Mouse (Mus musculus): ENCODE data around the gene Dcx. TPM values are rescaled to one million over a fixed set of nuclear protein-coding genes. Genes with fewer than 3 reads are reported as not detected.

Gene Dcx
- total RNA-seq (2021) = not detected
- long read RNA-seq, experiment 1 = 0 reads
- long read RNA-seq, experiment 2 = 0 reads

- no peak for TF ChIP-seq CTCF (IDR thresholded peaks at IDR 0.05)
- intact Hi-C loops (cut with DNase I) = no loop called here
- DNase-seq = no peak
- Histone ChIP-seq H3K27ac (no peak within 1 kb of the TSS), H3K4me3 (no peak within 1 kb of the TSS)
Measured at GRCm38 (mm10) chrX:143932958-143933357, at the start of gene Dcx. TSS of gene Dcx (minus strand) at chrX:143933311.

- no peak for TF ChIP-seq CTCF (IDR thresholded peaks at IDR 0.05)
- Histone ChIP-seq H3K4me3 (no peak overlapping the region), H3K27ac (no peak overlapping the region)
- no peak for DNase-seq
- intact Hi-C loops (cut with DNase I) = no loop called here
Measured at GRCm38 (mm10) chrX:143966249-143966648, 33.1 kb upstream of the Dcx start.

- no peak overlapping the region for H3K27ac ChIP-seq
- TF ChIP-seq CTCF (IDR thresholded peaks at IDR 0.05) = no peak
- DNase-seq = no peak
- intact Hi-C loops (cut with DNase I) = no loop called here
- no peak overlapping the region for H3K4me3 ChIP-seq
Measured at GRCm38 (mm10) chrX:143933671-143934070, 560 bp upstream of the Dcx start.

GRCm38 (mm10) chrX:143932530-143932929 is 581 bp downstream of the Dcx start:
- H3K4me3 ChIP-seq = no peak overlapping the region
- no peak overlapping the region for H3K27ac ChIP-seq
- no peak for TF ChIP-seq CTCF (IDR thresholded peaks at IDR 0.05)
- intact Hi-C loops (cut with DNase I) = no loop called here
- DNase-seq = no peak

GRCm38 (mm10) chrX:143931400-143932185 is 1.5 kb downstream of the Dcx start:
- no peak overlapping the region for H3K4me3 ChIP-seq
- DNase-seq = no peak
- intact Hi-C loops (cut with DNase I) = no loop called here

GRCm38 (mm10) chrX:143922070-143922469 is 11.0 kb downstream of the Dcx start:
- no peak for TF ChIP-seq CTCF (IDR thresholded peaks at IDR 0.05)
- Histone ChIP-seq H3K4me3 (no peak overlapping the region), H3K27ac (no peak overlapping the region)
- intact Hi-C loops (cut with DNase I) = no loop called here
- DNase-seq = no peak

More at GRCm38 (mm10) chrX:143931400-143932185, 1.5 kb downstream of the Dcx start:
- TF ChIP-seq CTCF (IDR thresholded peaks at IDR 0.05) = no peak
- no peak overlapping the region for H3K27ac ChIP-seq

- H3K27ac ChIP-seq = no peak overlapping the region
- no peak for DNase-seq
- intact Hi-C loops (cut with DNase I) = no loop called here
- TF ChIP-seq CTCF (IDR thresholded peaks at IDR 0.05) = no peak
- H3K4me3 ChIP-seq = no peak overlapping the region
Measured at GRCm38 (mm10) chrX:143906699-143907471, 26.2 kb downstream of the Dcx start.

GRCm38 (mm10) chrX:143904689-143905088 is 28.4 kb downstream of the Dcx start:
- no peak overlapping the region for H3K4me3 ChIP-seq
- TF ChIP-seq CTCF (IDR thresholded peaks at IDR 0.05) = no peak
- intact Hi-C loops (cut with DNase I) = no loop called here
- DNase-seq = peak; percentile 20
- no peak overlapping the region for H3K27ac ChIP-seq

- DNase-seq = no peak
- TF ChIP-seq CTCF (IDR thresholded peaks at IDR 0.05) = no peak
- no peak overlapping the region for H3K4me3 ChIP-seq
- no peak overlapping the region for H3K27ac ChIP-seq
- intact Hi-C loops (cut with DNase I) = no loop called here
Measured at GRCm38 (mm10) chrX:143902300-143902699, 30.8 kb downstream of the Dcx start.

GRCm38 (mm10) chrX:143897363-143898285 is 35.5 kb downstream of the Dcx start:
- DNase-seq = no peak
- TF ChIP-seq CTCF (IDR thresholded peaks at IDR 0.05) = no peak
- Histone ChIP-seq H3K27ac (no peak overlapping the region), H3K4me3 (no peak overlapping the region)
- intact Hi-C loops (cut with DNase I) = no loop called here

- Histone ChIP-seq H3K27ac (no peak overlapping the region), H3K4me3 (no peak overlapping the region)
- TF ChIP-seq CTCF (IDR thresholded peaks at IDR 0.05) = no peak
- intact Hi-C loops (cut with DNase I) = no loop called here
- DNase-seq = no peak
Measured at GRCm38 (mm10) chrX:143896936-143897335, 36.2 kb downstream of the Dcx start.

- intact Hi-C loops (cut with DNase I) = no loop called here
- no peak for TF ChIP-seq CTCF (IDR thresholded peaks at IDR 0.05)
- Histone ChIP-seq H3K27ac (no peak overlapping the region), H3K4me3 (no peak overlapping the region)
- DNase-seq = no peak
Measured at GRCm38 (mm10) chrX:143893180-143893579, 39.9 kb downstream of the Dcx start.
